Mouse (Mus musculus): ENCODE results near the gene Hinfp.
A peak's percentile ranks its signal among the peaks of the same experiment; 100 is the strongest.

The Hinfp gene

GRCm38 (mm10) chr9:44259014-44259413 is 46.5 kb downstream of the Hinfp start:
- DNase-seq (ENCODE audit: low read depth, low spot score): no peak

- DNase-seq (ENCODE audit: low read depth, low spot score): no peak
These were observed 49.3 kb downstream of the Hinfp start for GRCm38 (mm10) chr9:44256213-44256612.

GRCm38 (mm10) chr9:44255136-44255521 is 50.3 kb downstream of the Hinfp start:
- DNase-seq (ENCODE audit: low read depth, low spot score): no peak

GRCm38 (mm10) chr9:44254508-44255135 is 50.8 kb downstream of the Hinfp start:
- DNase-seq (ENCODE audit: low read depth, low spot score): peak; percentile 28

- no peak for DNase-seq (ENCODE audit: low read depth, low spot score)
These were observed 52.0 kb downstream of the Hinfp start for GRCm38 (mm10) chr9:44253441-44253840.

GRCm38 (mm10) chr9:44251314-44251713 is 54.2 kb downstream of the Hinfp start, which contains the start of gene Pdzd3:
Pdzd3 (minus strand) TSS chr9:44251471.
- DNase-seq (ENCODE audit: low read depth, low spot score): no peak

- DNase-seq (ENCODE audit: low read depth, low spot score): no peak
These were observed 55.0 kb downstream of the Hinfp start for GRCm38 (mm10) chr9:44250445-44250844.

GRCm38 (mm10) chr9:44249181-44250146 is 56.0 kb downstream of the Hinfp start:
- DNase-seq (ENCODE audit: low read depth, low spot score): peak; percentile 34

GRCm38 (mm10) chr9:44247907-44248306 is 57.6 kb downstream of the Hinfp start:
- DNase-seq (ENCODE audit: low read depth, low spot score): no peak

GRCm38 (mm10) chr9:44243621-44244020 is 61.9 kb downstream of the Hinfp start:
- DNase-seq (ENCODE audit: low read depth, low spot score): no peak

Data from mesoderm, embryonic 11.5 days (tissue).